Mouse (Mus musculus): ENCODE results near the gene Cnmd. TPM values are rescaled to one million over a fixed set of nuclear protein-coding genes. Genes with fewer than 3 reads are reported as not detected.

Cnmd gene
- polyA plus RNA-seq, 1 experiment from 2014 or later: 1.5 TPM

GRCm38 (mm10) chr14:79677891-79678687 is 16.1 kb upstream of the Cnmd start:
- ATAC-seq (ENCODE audit: low read depth): no peak
- Histone ChIP-seq H3K4me2 (ENCODE audit: low read depth, low read length) (no peak overlapping the region), H3K9ac (replicated peaks; ENCODE audit: low read depth, low read length) (no peak overlapping the region), H3K9me3 (ENCODE audit: control insufficient read depth, low read length) (no peaks in the 10 kb centered on the region), H3K4me3 (ENCODE audit: low read depth, low read length) (no peak overlapping the region), H3K27ac (ENCODE audit: low read depth, low read length) (no peak overlapping the region), H3K27me3 (ENCODE audit: control insufficient read depth, insufficient read depth, low read length) (no peaks in the 10 kb centered on the region), H3K4me1 (ENCODE audit: control insufficient read depth, insufficient read depth, low read length) (peaks cover 2% of the 10 kb centered on the region; the same call in 1 of the 2 replicates), H3K36me3 (ENCODE audit: control insufficient read depth, insufficient read depth, low read length) (no peaks in the 10 kb centered on the region)
- 57% methylated on average over 14 of the region's 14 CpGs for WGBS

GRCm38 (mm10) chr14:79677108-79677753 is 15.3 kb upstream of the Cnmd start:
- H3K4me2 ChIP-seq (ENCODE audit: low read depth, low read length): no peak overlapping the region
- no peak overlapping the region for H3K4me3 ChIP-seq (ENCODE audit: low read depth, low read length)
- peaks cover 8% of the 10 kb centered on the region for H3K4me1 ChIP-seq (ENCODE audit: control insufficient read depth, insufficient read depth, low read length)
- 50% methylated on average over 15 of the region's 15 CpGs for WGBS
- H3K27me3 ChIP-seq (ENCODE audit: control insufficient read depth, insufficient read depth, low read length): no peaks in the 10 kb centered on the region
- H3K36me3 ChIP-seq (ENCODE audit: control insufficient read depth, insufficient read depth, low read length): no peaks in the 10 kb centered on the region
- no peak overlapping the region for H3K9ac ChIP-seq (replicated peaks; ENCODE audit: low read depth, low read length)
- no peak for ATAC-seq (ENCODE audit: low read depth)
- H3K27ac ChIP-seq (ENCODE audit: low read depth, low read length): no peak overlapping the region
- no peaks in the 10 kb centered on the region for H3K9me3 ChIP-seq (ENCODE audit: control insufficient read depth, low read length)

- H3K9ac ChIP-seq (replicated peaks; ENCODE audit: low read depth, low read length): no peak overlapping the region
- 33% methylated on average over 17 of the region's 17 CpGs for WGBS
- H3K27ac ChIP-seq (ENCODE audit: low read depth, low read length): 0 out of 2 replicates have a peak overlapping the region, but pooled peaks have one; percentile 7
- no peaks in the 10 kb centered on the region for H3K36me3 ChIP-seq (ENCODE audit: control insufficient read depth, insufficient read depth, low read length)
- ATAC-seq (ENCODE audit: low read depth): peak; percentile 53
- no peak overlapping the region for H3K4me2 ChIP-seq (ENCODE audit: low read depth, low read length)
- no peak overlapping the region for H3K4me3 ChIP-seq (ENCODE audit: low read depth, low read length)
- H3K9me3 ChIP-seq (ENCODE audit: control insufficient read depth, low read length): no peaks in the 10 kb centered on the region
- H3K4me1 ChIP-seq (ENCODE audit: control insufficient read depth, insufficient read depth, low read length): peaks cover 8% of the 10 kb centered on the region
- H3K27me3 ChIP-seq (ENCODE audit: control insufficient read depth, insufficient read depth, low read length): no peaks in the 10 kb centered on the region
Observed at GRCm38 (mm10) chr14:79673083-79674013, 11.4 kb upstream of the Cnmd start.

GRCm38 (mm10) chr14:79672567-79672966 is 10.6 kb upstream of the Cnmd start:
- H3K4me2 ChIP-seq (ENCODE audit: low read depth, low read length): no peak overlapping the region
- H3K27ac ChIP-seq (ENCODE audit: low read depth, low read length): no peak overlapping the region
- H3K36me3 ChIP-seq (ENCODE audit: control insufficient read depth, insufficient read depth, low read length): no peaks in the 10 kb centered on the region
- no peaks in the 10 kb centered on the region for H3K9me3 ChIP-seq (ENCODE audit: control insufficient read depth, low read length)
- H3K4me3 ChIP-seq (ENCODE audit: low read depth, low read length): no peak overlapping the region
- no peaks in the 10 kb centered on the region for H3K27me3 ChIP-seq (ENCODE audit: control insufficient read depth, insufficient read depth, low read length)
- H3K4me1 ChIP-seq (ENCODE audit: control insufficient read depth, insufficient read depth, low read length): peaks cover 8% of the 10 kb centered on the region
- no peak overlapping the region for H3K9ac ChIP-seq (replicated peaks; ENCODE audit: low read depth, low read length)
- no peak for ATAC-seq (ENCODE audit: low read depth)
- WGBS: 25% methylated on average over 5 of the region's 5 CpGs

GRCm38 (mm10) chr14:79671008-79671407 is 9.0 kb upstream of the Cnmd start:
- no peak for ATAC-seq (ENCODE audit: low read depth)
- peaks cover 8% of the 10 kb centered on the region for H3K4me1 ChIP-seq (ENCODE audit: control insufficient read depth, insufficient read depth, low read length)
- 83% methylated on average over 3 of the region's 3 CpGs for WGBS

GRCm38 (mm10) chr14:79661005-79661917 is 709 bp downstream of the Cnmd start:
- H3K9ac ChIP-seq (replicated peaks; ENCODE audit: low read depth, low read length): no peak overlapping the region
- H3K4me1 ChIP-seq (ENCODE audit: control insufficient read depth, insufficient read depth, low read length): peaks cover 20% of the 10 kb centered on the region
- H3K4me3 ChIP-seq (ENCODE audit: low read depth, low read length): peak overlapping the region; percentile 7; the same call in 1 of the 2 replicates
- 16% methylated on average over 33 of the region's 33 CpGs for WGBS
- H3K27ac ChIP-seq (ENCODE audit: low read depth, low read length): no peak overlapping the region
- no peaks in the 10 kb centered on the region for H3K27me3 ChIP-seq (ENCODE audit: control insufficient read depth, insufficient read depth, low read length)
- no peaks in the 10 kb centered on the region for H3K36me3 ChIP-seq (ENCODE audit: control insufficient read depth, insufficient read depth, low read length)
- H3K9me3 ChIP-seq (ENCODE audit: control insufficient read depth, low read length): no peaks in the 10 kb centered on the region
- peak; percentile 74 for ATAC-seq (ENCODE audit: low read depth)
- H3K4me2 ChIP-seq (ENCODE audit: low read depth, low read length): peak overlapping the region; percentile 32

More at GRCm38 (mm10) chr14:79671008-79671407, 9.0 kb upstream of the Cnmd start:
- Histone ChIP-seq H3K4me2 (ENCODE audit: low read depth, low read length) (no peak overlapping the region), H3K4me3 (ENCODE audit: low read depth, low read length) (no peak overlapping the region), H3K27ac (ENCODE audit: low read depth, low read length) (no peak overlapping the region), H3K9me3 (ENCODE audit: control insufficient read depth, low read length) (no peaks in the 10 kb centered on the region), H3K36me3 (ENCODE audit: control insufficient read depth, insufficient read depth, low read length) (no peaks in the 10 kb centered on the region), H3K9ac (replicated peaks; ENCODE audit: low read depth, low read length) (no peak overlapping the region), H3K27me3 (ENCODE audit: control insufficient read depth, insufficient read depth, low read length) (no peaks in the 10 kb centered on the region)

GRCm38 (mm10) chr14:79660467-79660866 is 1.5 kb downstream of the Cnmd start:
- Histone ChIP-seq H3K36me3 (ENCODE audit: control insufficient read depth, insufficient read depth, low read length) (no peaks in the 10 kb centered on the region), H3K27me3 (ENCODE audit: control insufficient read depth, insufficient read depth, low read length) (no peaks in the 10 kb centered on the region), H3K4me2 (ENCODE audit: low read depth, low read length) (peak overlapping the region; percentile 32; the same call in 1 of the 2 replicates), H3K9me3 (ENCODE audit: control insufficient read depth, low read length) (no peaks in the 10 kb centered on the region), H3K4me3 (ENCODE audit: low read depth, low read length) (no peak overlapping the region), H3K4me1 (ENCODE audit: control insufficient read depth, insufficient read depth, low read length) (peaks cover 20% of the 10 kb centered on the region), H3K27ac (ENCODE audit: low read depth, low read length) (peak overlapping the region; percentile 28; the same call in 1 of the 2 replicates), H3K9ac (replicated peaks; ENCODE audit: low read depth, low read length) (no peak overlapping the region)
- WGBS: 21% methylated on average over 5 of the region's 5 CpGs
- no peak for ATAC-seq (ENCODE audit: low read depth)

Measured in neural tube, embryonic 14.5 days (tissue).